Comparison of ENCODE assay signal across 37 mouse cellular contexts in genomic region chr11:68898790-68899189, GRCm38 (mm10). TPM values are rescaled to one million over a fixed set of nuclear protein-coding genes. Genes with fewer than 3 reads are reported as not detected.
DNase-seq lines count a peak whose midpoint lies in the region; ATAC-seq and TF ChIP-seq lines count a peak whose summit lies in the region.
"Had no signal": no experiment of that assay in that cellular context is flagged by ENCODE, and none has a peak within 500 bp of the region (broad histone marks: within the 10 kb centered on the region; RNA-seq: fewer than 3 reads in every experiment).

No protein-coding gene starts in this region.

- 94% methylated on average over 6 of the region's 6 CpGs for WGBS in midbrain, embryonic 11.5 days
- 91% methylated on average over 6 of the region's 6 CpGs for WGBS in midbrain, embryonic 10.5 days
- 75% methylated on average over 6 of the region's 6 CpGs for WGBS in liver, adult 2 months
- WGBS in liver, embryonic 15.5 days (ENCODE audit: insufficient replicate concordance): 19% methylated on average over 6 of the region's 6 CpGs
- 58% methylated on average over 6 of the region's 6 CpGs for WGBS in lung, adult 2 months

- no peak for TF ChIP-seq CTCF in liver, adult 2 months (IDR thresholded peaks at IDR 0.05; ENCODE audit: low read depth, low read length)
- TF ChIP-seq CTCF in lung, adult 2 months (IDR thresholded peaks at IDR 0.05; ENCODE audit: insufficient read depth, low read length): no peak

- no peak overlapping the region for H3K4me3 ChIP-seq in midbrain, embryonic 11.5 days (ENCODE audit: low read depth, low read length)
- no peak overlapping the region for H3K4me3 ChIP-seq in midbrain, embryonic 10.5 days
- no peak overlapping the region for H3K4me3 ChIP-seq in liver, adult 2 months (ENCODE audit: insufficient read depth, low read depth, low read length)
- H3K4me3 ChIP-seq in liver, embryonic 15.5 days (replicated peaks): no peak overlapping the region
- no peak overlapping the region for H3K4me3 ChIP-seq in lung, adult 2 months (replicated peaks; ENCODE audit: extremely low read depth, low read depth, low read length)
- H3K4me3 ChIP-seq: erythroblast, embryonic 14.5 days; heart, embryonic 13.5 days; hindbrain, embryonic 10.5 days; hindbrain, embryonic 15.5 days; limb, embryonic 10.5 days; limb, embryonic 15.5 days had no signal

- no peak overlapping the region for H3K9ac ChIP-seq in midbrain, embryonic 11.5 days (ENCODE audit: low read length)
- H3K9ac ChIP-seq in liver, adult 2 months (ENCODE audit: low read depth, low read length): no peak overlapping the region
- no peak overlapping the region for H3K9ac ChIP-seq in liver, embryonic 15.5 days
- H3K9ac ChIP-seq: heart, embryonic 13.5 days; hindbrain, embryonic 15.5 days; limb, embryonic 15.5 days had no signal

- H3K27ac ChIP-seq in midbrain, embryonic 11.5 days (ENCODE audit: low read depth, low read length): no peak overlapping the region
- no peak overlapping the region for H3K27ac ChIP-seq in midbrain, embryonic 10.5 days (replicated peaks)
- H3K27ac ChIP-seq in liver, adult 2 months (replicated peaks; ENCODE audit: insufficient read depth, low read depth, low read length): peak overlapping the region; percentile 42; the same call in 1 of the 2 replicates
- H3K27ac ChIP-seq in liver, embryonic 15.5 days (replicated peaks): peak overlapping the region; percentile 69
- H3K27ac ChIP-seq: heart, embryonic 13.5 days; hindbrain, embryonic 10.5 days; hindbrain, embryonic 15.5 days; kidney, postnatal 0 days; limb, embryonic 10.5 days; limb, embryonic 15.5 days had no signal

- no peak for ATAC-seq in midbrain, embryonic 11.5 days (ENCODE audit: low FRiP score)
- peak; percentile 23 for ATAC-seq in liver, embryonic 15.5 days (ENCODE audit: insufficient read depth)
- ATAC-seq: forebrain, embryonic 16.5 days; lung, postnatal 0 days; midbrain, embryonic 16.5 days had no signal

- no peaks in the 10 kb centered on the region for H3K9me3 ChIP-seq in midbrain, embryonic 11.5 days (ENCODE audit: control insufficient read depth, low read length)
- H3K9me3 ChIP-seq in midbrain, embryonic 10.5 days (replicated peaks): no peaks in the 10 kb centered on the region
- H3K9me3 ChIP-seq in liver, embryonic 15.5 days (replicated peaks): no peaks in the 10 kb centered on the region
- H3K9me3 ChIP-seq: heart, embryonic 13.5 days; hindbrain, embryonic 10.5 days; hindbrain, embryonic 15.5 days; limb, embryonic 10.5 days; limb, embryonic 15.5 days had no signal

- TF ChIP-seq POLR2A in liver, adult 2 months (IDR thresholded peaks at IDR 0.05; ENCODE audit: extremely low read depth, insufficient read depth, low read length): no peak
- TF ChIP-seq POLR2A in lung, adult 2 months (IDR thresholded peaks at IDR 0.05; ENCODE audit: borderline replicate concordance, extremely low read depth, low read depth, low read length): no peak

- H3K4me1 ChIP-seq in midbrain, embryonic 11.5 days (ENCODE audit: control insufficient read depth, insufficient read depth, low read length): peaks cover 8% of the 10 kb centered on the region
- peaks cover 17% of the 10 kb centered on the region for H3K4me1 ChIP-seq in midbrain, embryonic 10.5 days
- H3K4me1 ChIP-seq in liver, adult 2 months (ENCODE audit: control insufficient read depth, insufficient read depth, low read length): no peaks in the 10 kb centered on the region
- H3K4me1 ChIP-seq in liver, embryonic 15.5 days (replicated peaks): peaks cover 69% of the 10 kb centered on the region
- H3K4me1 ChIP-seq in lung, adult 2 months (ENCODE audit: control insufficient read depth, insufficient read depth, low read length): no peaks in the 10 kb centered on the region; the same call in 1 of the 2 replicates

- H3K27me3 ChIP-seq in midbrain, embryonic 11.5 days (ENCODE audit: control insufficient read depth, insufficient read depth, low read length): no peaks in the 10 kb centered on the region
- no peaks in the 10 kb centered on the region for H3K27me3 ChIP-seq in midbrain, embryonic 10.5 days (ENCODE audit: low read depth, poor library complexity, severe bottlenecking)
- H3K27me3 ChIP-seq in liver, adult 2 months (ENCODE audit: control insufficient read depth, insufficient read depth, low read length): no peaks in the 10 kb centered on the region
- H3K27me3 ChIP-seq in liver, embryonic 15.5 days: no peaks in the 10 kb centered on the region; the same call in 1 of the 2 replicates
- H3K27me3 ChIP-seq: hindbrain, embryonic 15.5 days had no signal

- intact Hi-C loops in gastrocnemius, postnatal 36 days (cut with DNase I): no loop called here

- H3K4me2 ChIP-seq in midbrain, embryonic 11.5 days: no peak overlapping the region
- H3K4me2 ChIP-seq in liver, embryonic 15.5 days: peak overlapping the region; percentile 21
- H3K4me2 ChIP-seq: heart, embryonic 13.5 days; hindbrain, embryonic 15.5 days; limb, embryonic 15.5 days had no signal

- peak; percentile 33 for DNase-seq in midbrain, embryonic 11.5 days (ENCODE audit: low spot score, missing footprints)
- DNase-seq in midbrain, embryonic 10.5 days (ENCODE audit: low spot score): no peak
- no peak for DNase-seq in liver, adult 2 months (ENCODE audit: extremely low read depth, low read depth, low spot score)
- DNase-seq in gastrocnemius, postnatal 36 days: no peak
- no peak for DNase-seq in layer of hippocampus, postnatal 14 days (ENCODE audit: low spot score in 2 of 2)
- DNase-seq in lung, adult 2 months: no peak
- DNase-seq: B cell, adult 2 months; cerebellum, adult 18-20 months; cerebellum, postnatal 10 days; heart, postnatal 14 days; kidney, adult 18-20 months; kidney, postnatal 4 days; layer of hippocampus, postnatal 36 days; lung, postnatal 4 days; right cerebral cortex, adult 18-20 months; right cerebral cortex, postnatal 4 days; thymus, adult 2 months; thymus, postnatal 36 days had no signal

- H3K79me2 ChIP-seq in liver, adult 2 months (ENCODE audit: control insufficient read depth, insufficient read depth, low read length): no peaks in the 10 kb centered on the region

- peaks cover 9% of the 10 kb centered on the region for H3K36me3 ChIP-seq in midbrain, embryonic 11.5 days (ENCODE audit: control insufficient read depth, insufficient read depth, low read length)
- H3K36me3 ChIP-seq in midbrain, embryonic 10.5 days: peaks cover 15% of the 10 kb centered on the region
- H3K36me3 ChIP-seq in liver, adult 2 months (ENCODE audit: control insufficient read depth, insufficient read depth, low read length): peaks cover 11% of the 10 kb centered on the region
- H3K36me3 ChIP-seq in liver, embryonic 15.5 days (replicated peaks): peaks cover 14% of the 10 kb centered on the region

RNA-seq across cellular contexts. Expression of gene Rpl26, which starts 2.6 kb away (rescaled TPM):
- 841 and 881 TPM in 2 replicates for polyA plus RNA-seq in midbrain, embryonic 11.5 days (2014; fragmentation: Nextera tagmentation; extraction: Ambion mirVana)
- polyA plus RNA-seq in midbrain, embryonic 10.5 days (2016; fragmentation: Nextera tagmentation; extraction: Ambion mirVana): 856 and 1,017 TPM in 2 replicates
- 1,005 and 1,133 TPM in 2 replicates for total RNA-seq in liver, adult 2 months (2014; rRNA removed)
- polyA plus RNA-seq in liver, adult 2 months (2012; rRNA removed): 292 and 293 TPM in 2 replicates
- polyA plus RNA-seq in liver, embryonic 15.5 days (2015; fragmentation: Nextera tagmentation; extraction: Ambion mirVana): 434 and 517 TPM in 2 replicates
- 100 to 1,000 TPM; 536 to 627 TPM for total RNA-seq in gastrocnemius, postnatal 36 days (2021)
- total RNA-seq in layer of hippocampus, postnatal 14 days (2021): 100 to 1,000 TPM; 611 to 652 TPM
- 469 and 674 TPM in 2 replicates for polyA plus RNA-seq in lung, adult 2 months (2012; rRNA removed)

RNA-seq across cellular contexts. Expression of gene Rnf222, which starts 10.4 kb away (rescaled TPM):
- 0.04 and 0.07 TPM in 2 replicates for polyA plus RNA-seq in midbrain, embryonic 11.5 days (2014; fragmentation: Nextera tagmentation; extraction: Ambion mirVana)
- 0.04 and 0.05 TPM in 2 replicates for polyA plus RNA-seq in midbrain, embryonic 10.5 days (2016; fragmentation: Nextera tagmentation; extraction: Ambion mirVana)
- under 0.01 and 0.07 TPM in 2 replicates for total RNA-seq in liver, adult 2 months (2014; rRNA removed)
- 0.11 TPM in 1 of 2 replicates, not detected in the other for polyA plus RNA-seq in liver, adult 2 months (2012; rRNA removed)
- 0.13 TPM in 2 replicates for polyA plus RNA-seq in liver, embryonic 15.5 days (2015; fragmentation: Nextera tagmentation; extraction: Ambion mirVana)
- not detected for total RNA-seq in gastrocnemius, postnatal 36 days (2021)
- total RNA-seq in layer of hippocampus, postnatal 14 days (2021): not detected
- polyA plus RNA-seq in lung, adult 2 months (2012; rRNA removed): 0.14 and 1.4 TPM in 2 replicates
- total RNA-seq: layer of hippocampus, adult 8-10 months; layer of hippocampus, postnatal 36 days; left cerebral cortex, postnatal 10 days had no signal
- polyA plus RNA-seq: erythroblast, embryonic 14.5 days; forebrain, embryonic 11.5 days; forebrain, embryonic 16.5 days; hindbrain, embryonic 15.5 days; midbrain, embryonic 16.5 days had no signal

RNA-seq across cellular contexts. Expression of gene Ndel1, which starts 27.1 kb away (rescaled TPM):
- polyA plus RNA-seq in midbrain, embryonic 11.5 days (2014; fragmentation: Nextera tagmentation; extraction: Ambion mirVana): 47.6 and 49.6 TPM in 2 replicates
- 55.2 and 60.3 TPM in 2 replicates for polyA plus RNA-seq in midbrain, embryonic 10.5 days (2016; fragmentation: Nextera tagmentation; extraction: Ambion mirVana)
- 41.3 and 45.8 TPM in 2 replicates for total RNA-seq in liver, adult 2 months (2014; rRNA removed)
- polyA plus RNA-seq in liver, adult 2 months (2012; rRNA removed): 27.5 and 33.8 TPM in 2 replicates
- polyA plus RNA-seq in liver, embryonic 15.5 days (2015; fragmentation: Nextera tagmentation; extraction: Ambion mirVana): 37.6 and 41.7 TPM in 2 replicates
- total RNA-seq in gastrocnemius, postnatal 36 days (2021): 10 to 100 TPM; 70.0 to 81.9 TPM
- total RNA-seq in layer of hippocampus, postnatal 14 days (2021): 10 to 100 TPM; 85.1 to 93.1 TPM
- 74.3 and 75.3 TPM in 2 replicates for polyA plus RNA-seq in lung, adult 2 months (2012; rRNA removed)

RNA-seq across cellular contexts. Expression of gene Odf4, which starts 28.1 kb away (rescaled TPM):
- polyA plus RNA-seq in midbrain, embryonic 11.5 days (2014; fragmentation: Nextera tagmentation; extraction: Ambion mirVana): not detected in 2 replicates
- polyA plus RNA-seq in midbrain, embryonic 10.5 days (2016; fragmentation: Nextera tagmentation; extraction: Ambion mirVana): not detected in 2 replicates
- not detected in 2 replicates for total RNA-seq in liver, adult 2 months (2014; rRNA removed)
- not detected in 2 replicates for polyA plus RNA-seq in liver, adult 2 months (2012; rRNA removed)
- polyA plus RNA-seq in liver, embryonic 15.5 days (2015; fragmentation: Nextera tagmentation; extraction: Ambion mirVana): not detected in 2 replicates
- not detected for total RNA-seq in gastrocnemius, postnatal 36 days (2021)
- under 1 TPM; 0.33 to 0.41 TPM for total RNA-seq in layer of hippocampus, postnatal 14 days (2021)
- 0.19 and 0.25 TPM in 2 replicates for polyA plus RNA-seq in lung, adult 2 months (2012; rRNA removed)
- total RNA-seq: common myeloid progenitor, adult 5-6 weeks; gastrocnemius, adult 8-10 months; heart, postnatal 14 days; layer of hippocampus, postnatal 36 days had no signal
- polyA plus RNA-seq: embryonic facial prominence, embryonic 14.5 days; erythroblast, embryonic 14.5 days; forebrain, embryonic 11.5 days; heart, embryonic 13.5 days; hindbrain, embryonic 10.5 days; limb, embryonic 10.5 days; limb, embryonic 15.5 days; lung, postnatal 0 days; neural tube, embryonic 11.5 days; spleen, adult 2 months had no signal

RNA-seq across cellular contexts. Expression of gene Arhgef15, which starts 58.5 kb away (rescaled TPM):
- polyA plus RNA-seq in midbrain, embryonic 11.5 days (2014; fragmentation: Nextera tagmentation; extraction: Ambion mirVana): 3.7 and 4.2 TPM in 2 replicates
- 6.4 and 6.6 TPM in 2 replicates for polyA plus RNA-seq in midbrain, embryonic 10.5 days (2016; fragmentation: Nextera tagmentation; extraction: Ambion mirVana)
- total RNA-seq in liver, adult 2 months (2014; rRNA removed): 2.4 and 3.2 TPM in 2 replicates
- polyA plus RNA-seq in liver, adult 2 months (2012; rRNA removed): 11.7 and 14.8 TPM in 2 replicates
- polyA plus RNA-seq in liver, embryonic 15.5 days (2015; fragmentation: Nextera tagmentation; extraction: Ambion mirVana): 1.4 and 1.8 TPM in 2 replicates
- 1 to 10 TPM; 6.9 to 7.8 TPM for total RNA-seq in gastrocnemius, postnatal 36 days (2021)
- total RNA-seq in layer of hippocampus, postnatal 14 days (2021): 1 to 10 TPM; 7.6 to 9.7 TPM
- 359 and 419 TPM in 2 replicates for polyA plus RNA-seq in lung, adult 2 months (2012; rRNA removed)
- polyA plus RNA-seq: erythroblast, embryonic 14.5 days had no signal

Comparison
In these comparisons a context has a peak if more than half of its experiments do, and no peak if none do; other contexts are left out.
1. H3K27ac ChIP-seq: peak in liver, adult 2 months (single experiment) and liver, embryonic 15.5 days (single experiment); none in midbrain, embryonic 11.5 days (single experiment) and midbrain, embryonic 10.5 days (single experiment).